Mouse (Mus musculus) neural tube, embryonic 10.5 days (tissue): Measurements from ENCODE around the gene Fetub.

Experiments
- DNase-seq: peaks from one replicate; pipeline ENCODE4 v3.0.0-alpha.2; 2017; ENCODE audit warnings: low spot score; ENCODE audit errors: extremely low spot score

The Fetub gene

GRCm38 (mm10) chr16:22918034-22918433, at the start of gene Fetub:
Gene Fetub, plus strand, starts transcription at chr16:22918334.
- no peak for DNase-seq

GRCm38 (mm10) chr16:22872397-22872796, 45.7 kb upstream of the Fetub start:
- DNase-seq = no peak

- DNase-seq = no peak
These were observed 44.8 kb upstream of the Fetub start for GRCm38 (mm10) chr16:22873369-22873768.

- DNase-seq = peak; percentile 33
These were observed 41.7 kb upstream of the Fetub start for GRCm38 (mm10) chr16:22876218-22877043.

GRCm38 (mm10) chr16:22877660-22878390, 40.3 kb upstream of the Fetub start:
- DNase-seq = no peak

- DNase-seq = no peak
These were observed 39.4 kb upstream of the Fetub start for GRCm38 (mm10) chr16:22878716-22879115.

GRCm38 (mm10) chr16:22879945-22880595, 38.1 kb upstream of the Fetub start:
- DNase-seq = no peak

- peak; percentile 18 for DNase-seq
These were observed 37.2 kb upstream of the Fetub start for GRCm38 (mm10) chr16:22880900-22881299.

- no peak for DNase-seq
These were observed 36.6 kb upstream of the Fetub start for GRCm38 (mm10) chr16:22881487-22881886.

GRCm38 (mm10) chr16:22883441-22883840, 34.7 kb upstream of the Fetub start:
- no peak for DNase-seq

GRCm38 (mm10) chr16:22885356-22885755, 32.8 kb upstream of the Fetub start:
- DNase-seq = no peak

- DNase-seq = no peak
These were observed 31.4 kb upstream of the Fetub start for GRCm38 (mm10) chr16:22886726-22887125.

GRCm38 (mm10) chr16:22888835-22889234, 29.3 kb upstream of the Fetub start:
- no peak for DNase-seq

- no peak for DNase-seq
These were observed 28.4 kb upstream of the Fetub start for GRCm38 (mm10) chr16:22889716-22890115.

GRCm38 (mm10) chr16:22890683-22891510, 27.2 kb upstream of the Fetub start, which contains the start of gene Ahsg:
Gene Ahsg, plus strand, starts transcription at chr16:22891277.
- DNase-seq = no peak

GRCm38 (mm10) chr16:22891733-22892154, 26.4 kb upstream of the Fetub start:
- no peak for DNase-seq

- no peak for DNase-seq
These were observed 24.0 kb upstream of the Fetub start for GRCm38 (mm10) chr16:22894095-22894494.

- no peak for DNase-seq
These were observed 21.5 kb upstream of the Fetub start for GRCm38 (mm10) chr16:22896618-22897017.

- DNase-seq = no peak
These were observed 18.8 kb upstream of the Fetub start for GRCm38 (mm10) chr16:22899346-22899745.

- DNase-seq = no peak
These were observed 18.1 kb upstream of the Fetub start for GRCm38 (mm10) chr16:22899866-22900570.
